Comparison of ENCODE assay signal across 8 mouse cellular contexts in the genomic region with DNA sequence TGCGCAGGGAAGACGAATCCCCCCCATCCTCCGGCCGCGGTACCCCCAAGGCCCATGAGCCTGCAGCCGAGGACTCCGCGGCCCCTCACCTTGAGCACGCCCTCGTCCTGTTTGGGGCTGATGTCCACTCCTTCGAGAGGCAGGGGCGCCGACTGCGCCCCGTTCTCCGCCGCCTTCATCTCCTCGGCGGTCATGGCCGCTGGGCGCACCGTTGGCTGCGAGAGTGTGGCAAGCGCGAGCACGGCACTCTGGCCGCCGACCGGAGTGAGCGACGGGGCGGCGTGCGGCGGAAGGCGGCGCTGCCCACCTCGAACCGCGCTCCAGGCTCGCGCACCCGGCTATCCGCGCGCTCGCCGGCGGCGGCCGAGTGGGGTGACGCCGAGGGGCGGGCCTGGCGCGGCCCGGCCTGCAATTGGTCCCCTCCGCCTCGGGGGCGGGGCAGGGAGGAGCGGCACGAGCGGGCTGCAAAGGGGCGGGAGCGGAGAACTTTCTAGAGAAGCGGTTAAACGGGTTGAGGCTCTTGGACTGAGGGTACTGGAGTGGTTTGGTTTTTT. TPM values are rescaled to one million over a fixed set of nuclear protein-coding genes. Genes with fewer than 3 reads are reported as not detected.
A peak's percentile ranks its signal among the peaks of the same experiment; 100 is the strongest.
DNase-seq lines count a peak whose midpoint lies in the region; ATAC-seq and TF ChIP-seq lines count a peak whose summit lies in the region.

TSS of gene Fkbp4 (minus strand) at position 361 of the 554 bp plus-strand sequence.

- TF ChIP-seq POLR2A in brain, embryonic 14.5 days (IDR thresholded peaks at IDR 0.05; ENCODE audit: borderline replicate concordance, extremely low read depth, insufficient read depth, insufficient read length, poor library complexity, severe bottlenecking), result peak; percentile 100

- peak; percentile 96 for ATAC-seq in heart, embryonic 12.5 days (ENCODE audit: insufficient number of reproducible peaks, low FRiP score)
- peak; percentile 95 for ATAC-seq in kidney, postnatal 0 days (replicated peaks; ENCODE audit: low FRiP score, low read depth)
- ATAC-seq in liver, embryonic 13.5 days (ENCODE audit: low read depth), result peak; percentile 93
- ATAC-seq in stomach, embryonic 16.5 days (ENCODE audit: insufficient read depth, low FRiP score), result peak; percentile 95

- peaks cover 34% of the 10 kb centered on the region for H3K36me3 ChIP-seq in erythroblast, embryonic 14.5 days (ENCODE audit: control insufficient read depth)
- peaks cover 22% of the 10 kb centered on the region for H3K36me3 ChIP-seq in heart, embryonic 12.5 days
- H3K36me3 ChIP-seq in kidney, postnatal 0 days (ENCODE audit: insufficient read depth, low read length), result peaks cover 29% of the 10 kb centered on the region
- H3K36me3 ChIP-seq in liver, embryonic 13.5 days, result peaks cover 34% of the 10 kb centered on the region
- peaks cover 24% of the 10 kb centered on the region for H3K36me3 ChIP-seq in stomach, embryonic 16.5 days (ENCODE audit: control insufficient read depth, insufficient read depth, low read length)

- peak within 1 kb of the TSS; percentile 94 for H3K27ac ChIP-seq in heart, embryonic 12.5 days (ENCODE audit: poor library complexity, severe bottlenecking)
- peak within 1 kb of the TSS; percentile 96 for H3K27ac ChIP-seq in kidney, postnatal 0 days
- H3K27ac ChIP-seq in liver, embryonic 13.5 days, result peak within 1 kb of the TSS; percentile 90
- peak within 1 kb of the TSS; percentile 98 for H3K27ac ChIP-seq in stomach, embryonic 16.5 days (ENCODE audit: low read length)

- under 1% methylated on average over 67 of the region's 67 CpGs for WGBS in heart, embryonic 12.5 days
- WGBS in kidney, postnatal 0 days, result 1% methylated on average over 39 of the region's 67 CpGs
- under 1% methylated on average over 67 of the region's 67 CpGs for WGBS in liver, embryonic 13.5 days (ENCODE audit: insufficient replicate concordance)
- under 1% methylated on average over 66 of the region's 67 CpGs for WGBS in stomach, embryonic 16.5 days

- no peaks in the 10 kb centered on the region for H3K27me3 ChIP-seq in erythroblast, embryonic 14.5 days (ENCODE audit: control insufficient read depth)
- no peaks in the 10 kb centered on the region for H3K27me3 ChIP-seq in heart, embryonic 12.5 days (replicated peaks)
- H3K27me3 ChIP-seq in kidney, postnatal 0 days (ENCODE audit: insufficient read depth, low read length), result no peaks in the 10 kb centered on the region
- H3K27me3 ChIP-seq in liver, embryonic 13.5 days, result no peaks in the 10 kb centered on the region
- no peaks in the 10 kb centered on the region for H3K27me3 ChIP-seq in stomach, embryonic 16.5 days (ENCODE audit: control insufficient read depth, insufficient read depth, low read length)

- H3K4me3 ChIP-seq in erythroblast, embryonic 14.5 days (replicated peaks), result peak within 1 kb of the TSS; percentile 92
- H3K4me3 ChIP-seq in heart, embryonic 12.5 days, result peak within 1 kb of the TSS; percentile 97
- peak within 1 kb of the TSS; percentile 95 for H3K4me3 ChIP-seq in kidney, postnatal 0 days (replicated peaks; ENCODE audit: low read depth, low read length)
- peak within 1 kb of the TSS; percentile 93 for H3K4me3 ChIP-seq in liver, embryonic 13.5 days (replicated peaks)
- peak within 1 kb of the TSS; percentile 98 for H3K4me3 ChIP-seq in stomach, embryonic 16.5 days (replicated peaks; ENCODE audit: low read length)

- H3K9ac ChIP-seq in heart, embryonic 12.5 days, result peak within 1 kb of the TSS; percentile 98
- peak within 1 kb of the TSS; percentile 96 for H3K9ac ChIP-seq in kidney, postnatal 0 days (ENCODE audit: low read depth, low read length)
- H3K9ac ChIP-seq in liver, embryonic 13.5 days, result peak within 1 kb of the TSS; percentile 96
- peak within 1 kb of the TSS; percentile 97 for H3K9ac ChIP-seq in stomach, embryonic 16.5 days (ENCODE audit: low read length)

- H3K4me2 ChIP-seq in heart, embryonic 12.5 days, result peak within 1 kb of the TSS; percentile 83
- peak within 1 kb of the TSS; percentile 84 for H3K4me2 ChIP-seq in kidney, postnatal 0 days (ENCODE audit: low read length)
- peak within 1 kb of the TSS; percentile 99 for H3K4me2 ChIP-seq in liver, embryonic 13.5 days
- peak within 1 kb of the TSS; percentile 56 for H3K4me2 ChIP-seq in stomach, embryonic 16.5 days (ENCODE audit: low read depth, low read length)

- H3K4me1 ChIP-seq in erythroblast, embryonic 14.5 days (ENCODE audit: control insufficient read depth), result peaks cover 51% of the 10 kb centered on the region
- H3K4me1 ChIP-seq in heart, embryonic 12.5 days (replicated peaks), result peaks cover 37% of the 10 kb centered on the region
- 0 out of 2 replicates have a peak, but pooled peaks cover 10% of the 10 kb centered on the region for H3K4me1 ChIP-seq in kidney, postnatal 0 days (replicated peaks; ENCODE audit: insufficient read depth, low read length)
- H3K4me1 ChIP-seq in liver, embryonic 13.5 days (replicated peaks), result peaks cover 47% of the 10 kb centered on the region
- H3K4me1 ChIP-seq in stomach, embryonic 16.5 days (ENCODE audit: control insufficient read depth, insufficient read depth, low read length), result peaks cover 14% of the 10 kb centered on the region

- H3K9me3 ChIP-seq in erythroblast, embryonic 14.5 days (ENCODE audit: control insufficient read depth, low read length), result peaks cover 2% of the 10 kb centered on the region; the same call in 1 of the 2 replicates
- no peaks in the 10 kb centered on the region for H3K9me3 ChIP-seq in heart, embryonic 12.5 days (replicated peaks)
- H3K9me3 ChIP-seq in kidney, postnatal 0 days (replicated peaks; ENCODE audit: low read length), result no peaks in the 10 kb centered on the region
- H3K9me3 ChIP-seq in liver, embryonic 13.5 days (replicated peaks), result no peaks in the 10 kb centered on the region
- no peaks in the 10 kb centered on the region for H3K9me3 ChIP-seq in stomach, embryonic 16.5 days (replicated peaks; ENCODE audit: control insufficient read depth, low read length)

- DNase-seq in CD4-positive helper T cell, adult 2 months (ENCODE audit: low read depth, low spot score), result peak; percentile 93
- peak; percentile 96 for DNase-seq in brain, embryonic 14.5 days (ENCODE audit: low read depth)
- peak; percentile 96 for DNase-seq in kidney, postnatal 0 days (ENCODE audit: low spot score)
- DNase-seq in liver, embryonic 13.5 days, result peak; percentile 93
- peak; percentile 89 for DNase-seq in neural tube, embryonic 10.5 days (ENCODE audit: extremely low spot score, low spot score)

- TF ChIP-seq CTCF in brain, embryonic 14.5 days (IDR thresholded peaks at IDR 0.05; ENCODE audit: borderline replicate concordance, extremely low read depth, insufficient read depth, insufficient read length), result no peak
- TF ChIP-seq CTCF in kidney, postnatal 0 days (IDR thresholded peaks at IDR 0.05; ENCODE audit: low read depth), result no peak; the same call in 1 of the 2 replicates

RNA-seq across cellular contexts. Expression of gene Fkbp4, which starts in this region (rescaled TPM):
- polyA plus RNA-seq in brain, embryonic 14.5 days (2012; rRNA removed), result 249 and 252 TPM in 2 replicates
- polyA plus RNA-seq in erythroblast, embryonic 14.5 days (2012), result 7.7 and 10.7 TPM in 2 replicates
- 295 and 296 TPM in 2 replicates for polyA plus RNA-seq in heart, embryonic 12.5 days (2016; fragmentation: Nextera tagmentation; extraction: Ambion mirVana)
- 286 and 317 TPM in 2 replicates for polyA plus RNA-seq in kidney, postnatal 0 days (2015; fragmentation: Nextera tagmentation; extraction: Ambion mirVana)
- polyA plus RNA-seq in liver, embryonic 13.5 days (2015; fragmentation: Nextera tagmentation; extraction: Ambion mirVana), result 273 and 316 TPM in 2 replicates
- 413 and 416 TPM in 2 replicates for polyA plus RNA-seq in stomach, embryonic 16.5 days (2015; fragmentation: Nextera tagmentation; extraction: Ambion mirVana)

Comparison
In these comparisons a context has a peak if more than half of its experiments do, and no peak if none do; other contexts are left out.
1. Peak in every context shown above with its lines: DNase-seq, ATAC-seq, H3K4me3 ChIP-seq and H3K27ac ChIP-seq.
2. RNA of gene Fkbp4 (polyA plus RNA-seq): 413 to 416 TPM in stomach, embryonic 16.5 days, 295 to 296 TPM in heart, embryonic 12.5 days, 286 to 317 TPM in kidney, postnatal 0 days, 273 to 316 TPM in liver, embryonic 13.5 days and 249 to 252 TPM in brain, embryonic 14.5 days; 7.7 to 10.7 TPM in erythroblast, embryonic 14.5 days; every median in the first group is over 10 times any median in the second.